Mouse (Mus musculus) heart, adult 2 months (tissue): Measurements from ENCODE around the gene Gm17387.

Experiments
- CTCF ChIP-seq: fragments of 200-600 bp; IDR thresholded peaks from 2 replicates; pipeline ENCODE4 v1.8.1; 2022; ENCODE audit warnings: antibody characterized with exemption, mild to moderate bottlenecking, moderate library complexity
- POLR2A ChIP-seq: fragments of 200-500 bp; IDR thresholded peaks from 2 replicates; pipeline ENCODE4 v1.6.1; 2011; ENCODE audit warnings: mild to moderate bottlenecking, low read depth, low read length, control low read depth; ENCODE audit not compliant: insufficient read depth

- no peak for TF ChIP-seq CTCF
- no peak for TF ChIP-seq POLR2A
Measured at GRCm38 (mm10) chr7:141038090-141039032, 9.4 kb downstream of the Gm17387 start.
